Mouse (Mus musculus): ENCODE results near the gene Scrn1. TPM values are rescaled to one million over a fixed set of nuclear protein-coding genes. Genes with fewer than 3 reads are reported as not detected.

Gene Scrn1
- 4.5 and 4.9 TPM in 2 replicates for polyA plus RNA-seq (2012; rRNA removed)

GRCm38 (mm10) chr6:54565665-54566545 is at the start of gene Scrn1:
Gene Scrn1 (minus strand): TSS chr6:54566489.
- DNase-seq (ENCODE audit: low read depth) = no peak

DNA sequence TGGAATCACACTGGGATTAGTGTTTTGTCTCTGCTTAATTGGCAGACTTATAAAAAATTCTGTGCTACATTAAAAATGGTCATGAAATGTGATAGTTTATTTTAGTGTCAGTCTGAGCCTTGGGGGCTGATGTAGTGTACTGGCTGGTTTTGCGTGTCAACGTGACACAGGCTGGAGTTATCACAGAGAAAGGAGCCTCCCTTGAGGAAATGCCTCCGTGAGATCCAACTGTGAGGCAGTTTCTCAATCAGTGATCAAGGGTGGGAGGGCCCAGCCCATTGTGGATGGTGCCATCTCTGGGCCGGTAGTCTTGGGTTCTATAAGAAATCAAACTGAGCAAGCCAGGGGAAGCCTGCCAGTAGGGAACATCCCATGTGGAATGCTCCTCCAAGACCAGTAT is 40.0 kb upstream of the Scrn1 start:
- DNase-seq (ENCODE audit: low read depth) = no peak

DNA sequence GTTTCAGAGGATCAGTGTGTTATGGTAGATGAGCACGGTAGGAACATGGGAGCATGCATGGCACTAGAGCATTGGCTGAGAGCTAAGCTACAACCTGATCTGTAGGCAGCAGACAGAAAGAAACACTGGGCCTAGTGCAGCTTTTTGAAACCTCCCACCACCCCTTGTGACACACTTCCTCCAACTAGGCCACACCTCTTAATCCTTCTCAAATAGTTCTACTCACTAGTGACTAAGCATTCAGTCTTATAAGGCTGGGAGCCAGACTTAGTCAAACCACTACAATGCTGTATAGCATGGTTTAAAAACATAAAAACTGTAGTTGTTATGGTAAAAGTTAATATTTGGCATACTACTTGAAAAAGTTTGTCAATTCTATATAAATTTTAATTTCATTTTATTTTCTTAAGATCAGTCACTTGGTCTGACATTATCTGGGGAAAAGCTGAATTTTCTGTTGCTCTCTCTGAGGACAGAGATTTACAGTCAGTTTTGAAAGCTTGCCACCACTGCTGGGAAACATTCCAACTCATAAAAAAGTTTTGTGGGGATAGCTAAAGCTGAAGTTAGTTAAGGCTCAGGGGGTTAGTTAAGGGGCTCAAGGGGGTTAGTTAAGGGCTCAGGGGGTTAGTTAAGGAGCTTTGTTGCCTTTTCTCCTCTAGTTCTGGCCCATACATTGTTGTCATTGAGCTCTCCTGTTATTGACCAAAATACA is 37.9 kb upstream of the Scrn1 start:
- DNase-seq (ENCODE audit: low read depth) = no peak

DNA sequence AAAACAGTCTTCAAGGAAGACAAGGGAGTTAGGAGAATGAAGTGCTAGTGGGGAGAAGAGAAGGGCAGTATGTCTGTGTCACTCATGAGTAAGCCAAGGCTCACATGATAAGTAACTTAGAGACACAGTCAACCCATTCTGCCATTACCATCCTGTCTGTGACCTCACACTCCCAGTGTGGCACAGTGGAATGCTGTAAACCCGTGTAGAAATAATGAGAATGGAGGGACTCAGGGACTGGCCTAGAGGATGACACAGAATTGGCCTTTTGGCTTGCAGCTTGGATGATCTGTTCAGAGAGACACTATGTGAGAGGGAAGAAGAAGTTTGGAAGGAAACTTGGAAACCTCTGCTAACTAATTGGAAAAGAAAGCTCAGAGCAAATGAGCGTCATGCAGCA is 36.6 kb upstream of the Scrn1 start:
- DNase-seq (ENCODE audit: low read depth) = no peak

DNA sequence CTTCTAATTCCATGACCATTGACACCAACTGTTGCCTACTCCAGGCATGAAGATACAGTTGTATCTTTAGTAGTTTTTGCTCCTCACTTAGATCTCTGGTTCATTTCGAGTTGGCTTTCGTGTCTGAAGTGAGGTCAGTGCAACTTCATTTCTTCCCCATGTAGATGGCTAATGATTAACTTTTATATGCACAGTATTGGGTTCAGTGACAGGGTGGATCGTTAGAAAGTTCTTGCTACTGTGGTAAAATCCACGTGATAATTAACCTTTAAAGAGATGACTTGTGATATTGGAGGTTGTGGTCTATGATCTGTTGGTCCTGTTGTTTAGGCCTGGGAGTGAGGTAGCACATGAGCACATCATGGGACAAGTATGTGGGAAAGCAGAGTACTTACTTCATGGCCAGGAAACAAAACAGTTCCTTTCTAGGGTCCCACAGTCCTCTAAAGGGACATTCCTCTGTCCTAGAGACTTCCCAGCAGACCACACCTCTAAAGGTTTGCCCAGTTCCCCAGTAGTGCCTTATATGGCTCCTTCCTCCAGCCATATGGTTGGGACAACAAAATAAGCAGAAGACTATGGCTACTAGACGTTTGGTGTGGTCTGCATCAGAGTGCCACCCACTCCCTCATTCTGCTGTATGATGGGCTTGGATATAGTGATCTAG is 34.5 kb upstream of the Scrn1 start:
- no peak for DNase-seq (ENCODE audit: low read depth)

GRCm38 (mm10) chr6:54597711-54598110 is 31.4 kb upstream of the Scrn1 start:
- no peak for DNase-seq (ENCODE audit: low read depth)

DNA sequence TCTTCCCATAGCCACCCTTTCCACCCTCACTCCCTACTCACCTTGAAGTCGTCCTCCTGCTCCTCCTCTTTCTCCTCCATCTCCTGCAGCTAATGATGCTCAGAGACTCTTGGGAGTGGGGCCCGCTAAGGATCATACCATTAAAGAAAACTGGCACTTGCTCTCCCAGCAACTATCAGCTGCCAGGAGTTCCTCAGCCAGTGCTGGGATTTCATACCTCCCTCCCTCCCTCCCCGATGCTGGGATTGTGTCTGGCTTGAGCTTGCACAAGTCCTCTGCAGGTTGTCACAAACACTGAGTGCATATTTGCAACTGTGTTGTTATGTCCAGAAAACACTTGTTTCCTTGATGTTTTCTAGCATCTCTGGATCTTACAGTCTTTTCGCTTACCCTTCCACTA is 30.9 kb upstream of the Scrn1 start, which contains the start of gene Fkbp14:
Fkbp14 (minus strand) TSS at position 101 of the 400 bp plus-strand sequence.
- DNase-seq (ENCODE audit: low read depth) = no peak

DNA sequence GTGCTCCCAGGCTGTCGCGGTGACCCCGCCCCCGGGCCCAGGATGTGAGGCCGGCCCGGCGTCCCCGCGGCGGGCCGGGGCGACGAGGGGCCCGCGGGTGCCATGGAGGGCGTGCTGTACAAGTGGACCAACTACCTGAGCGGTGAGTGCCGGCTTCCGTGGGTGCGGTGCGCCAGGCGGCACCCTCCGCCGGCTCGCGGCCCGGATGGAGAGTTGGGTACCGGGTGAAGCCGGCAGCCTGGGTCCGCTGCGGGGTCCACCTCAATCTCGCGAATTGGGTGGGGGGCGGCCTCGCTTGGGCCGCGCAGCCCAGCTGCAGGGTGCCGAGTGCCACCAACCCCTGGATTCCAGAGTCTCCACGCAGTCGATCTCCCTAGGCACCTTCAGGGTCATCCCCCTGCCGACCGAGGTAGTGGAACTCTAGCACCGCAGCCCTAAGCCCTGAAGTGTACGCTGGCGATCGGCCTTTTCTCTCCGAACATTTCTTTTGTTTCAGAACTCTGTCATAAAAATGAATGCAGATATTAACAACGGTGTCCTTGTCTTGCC is 29.1 kb upstream of the Scrn1 start:
- DNase-seq (ENCODE audit: low read depth) = no peak

GRCm38 (mm10) chr6:54594469-54595329 is 28.4 kb upstream of the Scrn1 start, which contains the start of gene Plekha8:
Gene Plekha8 (plus strand): TSS chr6:54595111.
- DNase-seq (ENCODE audit: low read depth) = no peak

- no peak for DNase-seq (ENCODE audit: low read depth)
These were observed 27.6 kb upstream of the Scrn1 start for GRCm38 (mm10) chr6:54593766-54594468.

- peak; percentile 57 for DNase-seq (ENCODE audit: low read depth)
These were observed 26.7 kb upstream of the Scrn1 start for GRCm38 (mm10) chr6:54592938-54593535.

- DNase-seq (ENCODE audit: low read depth) = no peak
These were observed 25.5 kb upstream of the Scrn1 start for GRCm38 (mm10) chr6:54591778-54592177.

DNA sequence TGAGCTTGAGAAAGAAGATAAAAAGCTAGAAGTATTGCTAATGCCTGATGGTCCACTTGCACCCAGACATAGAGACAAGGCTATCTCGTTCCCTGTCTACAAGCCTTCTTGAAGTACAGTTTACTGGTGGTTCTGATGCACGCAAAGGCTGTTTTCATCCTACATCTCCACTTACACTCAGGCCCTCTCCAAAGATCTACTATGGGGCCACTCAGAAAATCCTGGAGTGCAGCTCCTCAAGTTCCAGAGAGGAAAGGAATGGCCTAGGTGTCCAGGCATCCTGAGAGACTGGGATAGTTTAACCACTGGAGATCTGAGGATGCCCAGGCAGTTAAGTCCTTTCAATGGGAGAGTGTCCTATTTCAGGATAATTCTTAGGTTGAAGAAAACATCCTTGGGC is 24.4 kb upstream of the Scrn1 start:
- no peak for DNase-seq (ENCODE audit: low read depth)

DNA sequence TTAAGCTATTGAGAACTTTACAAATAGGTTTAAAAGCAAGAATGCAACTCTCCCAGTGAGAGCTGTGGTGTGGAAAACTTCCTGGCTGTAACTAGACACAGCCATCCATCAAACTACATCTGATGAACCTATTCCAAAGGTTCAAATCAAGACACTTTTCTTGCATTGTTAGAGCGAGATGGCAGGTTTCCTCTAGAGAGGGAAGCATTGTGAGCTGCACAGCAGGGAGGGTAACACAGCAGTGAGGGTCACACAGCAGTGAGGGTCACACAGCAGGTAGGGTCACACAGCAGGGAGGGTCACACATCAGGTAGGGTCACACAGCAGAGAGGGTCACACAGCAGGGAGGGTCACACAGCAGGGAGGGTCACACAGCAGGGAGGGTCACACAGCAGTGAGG is 21.9 kb upstream of the Scrn1 start:
- DNase-seq (ENCODE audit: low read depth) = no peak

DNA sequence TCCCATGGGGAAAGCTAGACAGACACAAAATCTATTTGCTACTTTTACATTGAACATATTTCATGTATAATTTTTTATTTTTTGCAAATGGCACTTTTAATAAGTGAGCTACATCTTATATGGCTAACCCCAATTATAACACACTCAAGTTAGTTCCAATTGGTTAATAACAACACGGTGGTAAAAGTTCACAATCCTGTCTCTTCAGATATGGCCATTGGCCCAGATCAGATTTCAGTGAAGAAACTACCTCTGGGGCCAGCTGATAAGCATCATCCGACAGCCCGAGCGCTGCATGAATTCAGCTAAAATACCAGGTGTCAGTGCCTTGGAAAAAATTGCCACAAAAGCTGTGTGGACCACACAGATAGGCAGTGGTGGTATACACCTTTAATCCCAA is 21.4 kb upstream of the Scrn1 start:
- no peak for DNase-seq (ENCODE audit: low read depth)

DNA sequence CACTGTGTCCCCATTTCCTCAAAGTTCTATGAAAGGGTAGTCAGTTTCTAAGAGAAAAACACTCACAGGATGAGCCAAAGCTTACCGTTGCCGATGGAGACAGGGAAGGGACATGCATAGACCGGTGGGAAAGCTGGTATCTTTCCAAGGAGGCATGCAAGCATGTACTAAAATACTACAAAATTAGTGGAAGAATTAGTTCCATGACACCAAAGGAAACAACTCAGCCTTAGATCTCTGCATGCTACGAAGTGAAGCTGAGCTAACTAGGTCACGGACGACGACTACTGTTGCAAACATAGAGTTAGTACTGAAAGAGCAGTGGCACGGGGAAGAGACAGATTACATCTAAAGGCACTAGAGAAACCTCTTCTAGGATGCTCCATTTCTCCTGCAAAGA is 20.6 kb upstream of the Scrn1 start:
- DNase-seq (ENCODE audit: low read depth) = no peak

- no peak for DNase-seq (ENCODE audit: low read depth)
These were observed 19.9 kb upstream of the Scrn1 start for GRCm38 (mm10) chr6:54586175-54586574.

DNA sequence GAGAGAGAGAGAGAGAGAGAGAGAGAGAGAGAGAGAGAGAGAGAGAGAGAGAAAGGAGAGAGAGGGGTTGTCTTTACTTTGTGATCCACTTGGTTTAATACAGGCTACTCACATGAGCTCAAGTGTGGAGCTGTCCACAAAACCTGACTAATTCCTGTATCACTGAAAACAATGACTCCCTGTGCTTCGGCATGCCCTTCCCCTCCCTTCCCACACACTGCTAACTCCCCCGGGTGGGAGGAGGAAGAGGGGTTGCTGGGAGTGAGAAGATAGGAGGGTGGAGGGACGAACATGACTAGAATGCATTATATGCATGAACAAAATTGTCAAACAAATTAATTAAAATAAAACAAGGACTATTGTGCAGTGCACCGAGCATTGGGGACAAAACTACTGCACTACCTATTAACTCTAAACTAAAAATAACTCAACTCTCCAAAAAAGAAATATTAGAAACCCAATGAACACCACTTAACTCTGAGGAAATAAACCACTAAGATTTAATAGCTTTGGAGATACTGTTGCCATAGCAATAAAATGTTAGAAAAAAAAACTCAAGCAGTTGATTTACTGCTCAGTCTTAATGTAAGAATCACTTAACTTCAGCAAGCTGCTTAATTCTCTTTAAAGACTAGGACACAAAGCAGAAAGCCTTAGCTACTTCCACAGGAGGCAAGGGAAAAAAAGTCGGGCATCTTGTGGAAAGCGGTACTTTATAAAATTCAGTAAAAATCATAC is 7.1 kb upstream of the Scrn1 start:
- no peak for DNase-seq (ENCODE audit: low read depth)

- DNase-seq (ENCODE audit: low read depth) = no peak
These were observed 3.5 kb upstream of the Scrn1 start for GRCm38 (mm10) chr6:54569776-54570175.
